Mouse (Mus musculus) limb, embryonic 13.5 days (tissue): ENCODE results near the gene Nid2. TPM values are rescaled to one million over a fixed set of nuclear protein-coding genes. Genes with fewer than 3 reads are reported as not detected.

Experiments
- ATAC-seq: fragments of 200-750 bp; cut with Nextera tagmentation; 2 replicates; pipeline ENCODE4 v1.8.0; 2017; ENCODE audit warnings: low read depth, moderate number of reproducible peaks, moderate TSS enrichment; ENCODE audit not compliant: low FRiP score
- H3K27ac ChIP-seq: fragments of 300-500 bp; sonication (generic); 2 replicates; pipeline ENCODE4 v1.5.1; 2015; ENCODE audit warnings: inconsistent platforms, mild to moderate bottlenecking, moderate library complexity
- H3K27me3 ChIP-seq: fragments of 300-500 bp; sonication (generic); 2 replicates; pipeline ENCODE4 v1.6.1; 2015; ENCODE audit warnings: mild to moderate bottlenecking, inconsistent platforms
- H3K36me3 ChIP-seq: fragments of 300-500 bp; sonication (generic); 2 replicates; pipeline ENCODE4 v1.6.1; 2015; ENCODE audit warnings: inconsistent platforms, mild to moderate bottlenecking, moderate library complexity
- H3K4me1 ChIP-seq: fragments of 300-500 bp; sonication (generic); 2 replicates; pipeline ENCODE4 v1.6.1; 2015; ENCODE audit warnings: inconsistent platforms
- H3K4me2 ChIP-seq: fragments of 300-500 bp; sonication (generic); replicated peaks from 2 replicates; pipeline ENCODE4 v1.6.1; 2015; ENCODE audit warnings: inconsistent platforms, mild to moderate bottlenecking, moderate library complexity
- H3K4me3 ChIP-seq: fragments of 300-500 bp; sonication (generic); 2 replicates; pipeline ENCODE4 v1.5.1; 2015; ENCODE audit warnings: moderate library complexity, mild to moderate bottlenecking, inconsistent platforms
- H3K9ac ChIP-seq: fragments of 300-500 bp; sonication (generic); 2 replicates; pipeline ENCODE4 v1.6.1; 2015; ENCODE audit warnings: mild to moderate bottlenecking, inconsistent platforms
- H3K9me3 ChIP-seq: fragments of 300-500 bp; sonication (generic); 2 replicates; pipeline ENCODE4 v1.6.1; 2016; ENCODE audit warnings: inconsistent platforms
- WGBS: fragments of 180-500 bp; shearing (Covaris S2); methylation state at CpG from one replicate; pipeline ENCODE4 v1.1.7; 2015; 5-methylcytosine and 5-hydroxymethylcytosine counted together
- polyA plus RNA-seq: library from polyadenylated mRNA; unstranded; fragments of >200 nt; fragmentation: Nextera tagmentation; extraction: Ambion mirVana; gene quantifications from 2 replicates; pipeline ENCODE4 v1.2.1, GENCODE M21; 2015

The Nid2 gene
- polyA plus RNA-seq, 1 experiment from 2014 or later: 104 TPM

GRCm38 (mm10) chr14:19839600-19840332, 88.7 kb downstream of the Nid2 start:
- H3K27me3 ChIP-seq: no peaks in the 10 kb centered on the region
- H3K9me3 ChIP-seq: no peaks in the 10 kb centered on the region
- H3K4me3 ChIP-seq: peak overlapping the region; percentile 25
- peak overlapping the region; percentile 56 for H3K4me2 ChIP-seq
- H3K36me3 ChIP-seq: no peaks in the 10 kb centered on the region
- ATAC-seq: peak; percentile 69
- peak overlapping the region; percentile 54; the same call in 1 of the 2 replicates for H3K9ac ChIP-seq
- 23% methylated on average over 15 of the region's 15 CpGs for WGBS
- 0 out of 2 replicates have a peak, but pooled peaks cover 3% of the 10 kb centered on the region for H3K4me1 ChIP-seq
- no peak overlapping the region for H3K27ac ChIP-seq

- Histone ChIP-seq H3K27ac (no peak overlapping the region), H3K4me1 (peaks cover 5% of the 10 kb centered on the region; the same call in 1 of the 2 replicates), H3K27me3 (no peaks in the 10 kb centered on the region), H3K9me3 (no peaks in the 10 kb centered on the region), H3K36me3 (no peaks in the 10 kb centered on the region), H3K4me2 (no peak overlapping the region), H3K9ac (no peak overlapping the region), H3K4me3 (no peak overlapping the region)
- 34% methylated on average over 3 of the region's 3 CpGs for WGBS
- no peak for ATAC-seq
Observed at GRCm38 (mm10) chr14:19853471-19853870, 102.4 kb downstream of the Nid2 start.

- no peak overlapping the region for H3K9ac ChIP-seq
- peaks cover 5% of the 10 kb centered on the region; the same call in 1 of the 2 replicates for H3K4me1 ChIP-seq
- no peak overlapping the region for H3K27ac ChIP-seq
- no peaks in the 10 kb centered on the region for H3K9me3 ChIP-seq
- no peaks in the 10 kb centered on the region for H3K36me3 ChIP-seq
- H3K4me3 ChIP-seq: no peak overlapping the region
- no peak overlapping the region for H3K4me2 ChIP-seq
- H3K27me3 ChIP-seq: no peaks in the 10 kb centered on the region
- ATAC-seq: no peak
- WGBS: 68% methylated on average over 2 of the region's 2 CpGs
Observed at GRCm38 (mm10) chr14:19858279-19858678, 107.2 kb downstream of the Nid2 start.

GRCm38 (mm10) chr14:19858808-19859776, 108.0 kb downstream of the Nid2 start:
- no peaks in the 10 kb centered on the region for H3K27me3 ChIP-seq
- H3K4me3 ChIP-seq: no peak overlapping the region
- no peak overlapping the region for H3K9ac ChIP-seq
- H3K27ac ChIP-seq: no peak overlapping the region
- no peaks in the 10 kb centered on the region for H3K36me3 ChIP-seq
- no peak overlapping the region for H3K4me2 ChIP-seq
- no peak for ATAC-seq
- H3K4me1 ChIP-seq: no peaks in the 10 kb centered on the region
- no peaks in the 10 kb centered on the region for H3K9me3 ChIP-seq
- WGBS: 41% methylated on average over 8 of the region's 8 CpGs

- Histone ChIP-seq H3K4me1 (no peaks in the 10 kb centered on the region), H3K27me3 (no peaks in the 10 kb centered on the region), H3K4me2 (no peak overlapping the region), H3K4me3 (no peak overlapping the region), H3K9me3 (no peaks in the 10 kb centered on the region), H3K36me3 (no peaks in the 10 kb centered on the region), H3K27ac (no peak overlapping the region), H3K9ac (no peak overlapping the region)
- WGBS: 90% methylated on average over 4 of the region's 4 CpGs
- ATAC-seq: no peak
Observed at GRCm38 (mm10) chr14:19860281-19860680, 109.2 kb downstream of the Nid2 start.

Other genes with a start within 250 kb of the Nid2 start
- gene Gm2244, start 201.3 kb upstream of the Nid2 start, polyA plus RNA-seq: not detected in 2 replicates
- 2.4 and 3.5 TPM in 2 replicates for gene Gm2237, start 166.1 kb upstream of the Nid2 start, polyA plus RNA-seq
- not detected in 2 replicates for gene Gm5458, start 148.7 kb upstream of the Nid2 start, polyA plus RNA-seq
- gene Rtraf, start 72.6 kb downstream of the Nid2 start, polyA plus RNA-seq: 239 and 245 TPM in 2 replicates
- gene Gng2, start 226.4 kb downstream of the Nid2 start, polyA plus RNA-seq: 62.1 and 71.6 TPM in 2 replicates